8 mouse cellular contexts compared by ENCODE assay signal in genomic region chr10:7391561-7391934, GRCm38 (mm10).
A peak's percentile ranks its signal among the peaks of the same experiment; 100 is the strongest.
DNase-seq lines count a peak whose midpoint lies in the region; ATAC-seq lines count a peak whose summit lies in the region.

No protein-coding gene starts in this region.

- ATAC-seq in heart, embryonic 15.5 days (replicated peaks; ENCODE audit: insufficient number of reproducible peaks, insufficient read depth, low FRiP score, low read depth), result no peak
- ATAC-seq in limb, embryonic 15.5 days (ENCODE audit: insufficient number of reproducible peaks, low FRiP score, low TSS enrichment, low read depth), result no peak
- peak; percentile 40 for ATAC-seq in stomach, embryonic 14.5 days (ENCODE audit: insufficient number of reproducible peaks, insufficient read depth, low FRiP score, low read depth)

- H3K4me2 ChIP-seq in heart, embryonic 15.5 days, result peak overlapping the region; percentile 96
- H3K4me2 ChIP-seq in limb, embryonic 15.5 days, result peak overlapping the region; percentile 99
- H3K4me2 ChIP-seq in stomach, embryonic 14.5 days (replicated peaks; ENCODE audit: low read depth, low read length), result peak overlapping the region; percentile 99

- H3K4me1 ChIP-seq in brown adipose tissue, adult 24 weeks (ENCODE audit: control insufficient read depth, insufficient read depth, insufficient read length, low read length), result peaks cover 4% of the 10 kb centered on the region; the same call in 1 of the 2 replicates
- peaks cover 21% of the 10 kb centered on the region for H3K4me1 ChIP-seq in heart, embryonic 15.5 days (replicated peaks)
- H3K4me1 ChIP-seq in limb, embryonic 15.5 days, result peaks cover 24% of the 10 kb centered on the region
- H3K4me1 ChIP-seq in stomach, embryonic 14.5 days (ENCODE audit: control insufficient read depth, insufficient read depth, low read length), result peaks cover 5% of the 10 kb centered on the region; the same call in 1 of the 2 replicates

- no peak overlapping the region for H3K27ac ChIP-seq in brown adipose tissue, adult 24 weeks (replicated peaks; ENCODE audit: low read depth, low read length)
- no peak overlapping the region for H3K27ac ChIP-seq in heart, embryonic 15.5 days
- no peak overlapping the region for H3K27ac ChIP-seq in limb, embryonic 15.5 days
- H3K27ac ChIP-seq in stomach, embryonic 14.5 days (ENCODE audit: low read length), result no peak overlapping the region

- H3K9ac ChIP-seq in heart, embryonic 15.5 days, result peak overlapping the region; percentile 61
- no peak overlapping the region for H3K9ac ChIP-seq in limb, embryonic 15.5 days
- H3K9ac ChIP-seq in stomach, embryonic 14.5 days (replicated peaks; ENCODE audit: low read depth, low read length), result no peak overlapping the region

- H3K9me3 ChIP-seq in heart, embryonic 15.5 days (replicated peaks), result no peaks in the 10 kb centered on the region
- H3K9me3 ChIP-seq in limb, embryonic 15.5 days, result no peaks in the 10 kb centered on the region
- no peaks in the 10 kb centered on the region for H3K9me3 ChIP-seq in stomach, embryonic 14.5 days (ENCODE audit: control insufficient read depth, low read depth, low read length)

- 0% methylated on average over 20 of the region's 20 CpGs for WGBS in heart, embryonic 15.5 days
- WGBS in limb, embryonic 15.5 days, result under 1% methylated on average over 20 of the region's 20 CpGs
- under 1% methylated on average over 14 of the region's 20 CpGs for WGBS in stomach, embryonic 14.5 days

- peak overlapping the region; percentile 64 for H3K4me3 ChIP-seq in brown adipose tissue, adult 24 weeks (ENCODE audit: insufficient read depth, low read depth, low read length)
- H3K4me3 ChIP-seq in heart, embryonic 15.5 days, result peak overlapping the region; percentile 66
- peak overlapping the region; percentile 58 for H3K4me3 ChIP-seq in limb, embryonic 15.5 days
- peak overlapping the region; percentile 57 for H3K4me3 ChIP-seq in stomach, embryonic 14.5 days (ENCODE audit: low read depth, low read length)

- H3K27me3 ChIP-seq in heart, embryonic 15.5 days, result peaks cover 29% of the 10 kb centered on the region
- peaks cover 37% of the 10 kb centered on the region for H3K27me3 ChIP-seq in limb, embryonic 15.5 days
- 0 out of 2 replicates have a peak, but pooled peaks cover 5% of the 10 kb centered on the region for H3K27me3 ChIP-seq in stomach, embryonic 14.5 days (ENCODE audit: control insufficient read depth, insufficient read depth, low read length)

- H3K36me3 ChIP-seq in heart, embryonic 15.5 days, result no peaks in the 10 kb centered on the region
- no peaks in the 10 kb centered on the region for H3K36me3 ChIP-seq in limb, embryonic 15.5 days
- H3K36me3 ChIP-seq in stomach, embryonic 14.5 days (ENCODE audit: control insufficient read depth, insufficient read depth, low read length), result no peaks in the 10 kb centered on the region

- DNase-seq in kidney, adult 18-20 months, result peak; percentile 32
- no peak for DNase-seq in kidney, adult 9 months
- DNase-seq in left cerebral cortex, adult 18-20 months (ENCODE audit: low spot score in 2 of 2), result no peak
- no peak for DNase-seq in layer of hippocampus, adult 11-12 months (ENCODE audit: low spot score)
